Mouse (Mus musculus): ENCODE results near the gene Pdrg1. TPM values are rescaled to one million over a fixed set of nuclear protein-coding genes. Genes with fewer than 3 reads are reported as not detected.

Gene Pdrg1
- polyA plus RNA-seq, 1 experiment from 2014 or later = 110 TPM

DNA sequence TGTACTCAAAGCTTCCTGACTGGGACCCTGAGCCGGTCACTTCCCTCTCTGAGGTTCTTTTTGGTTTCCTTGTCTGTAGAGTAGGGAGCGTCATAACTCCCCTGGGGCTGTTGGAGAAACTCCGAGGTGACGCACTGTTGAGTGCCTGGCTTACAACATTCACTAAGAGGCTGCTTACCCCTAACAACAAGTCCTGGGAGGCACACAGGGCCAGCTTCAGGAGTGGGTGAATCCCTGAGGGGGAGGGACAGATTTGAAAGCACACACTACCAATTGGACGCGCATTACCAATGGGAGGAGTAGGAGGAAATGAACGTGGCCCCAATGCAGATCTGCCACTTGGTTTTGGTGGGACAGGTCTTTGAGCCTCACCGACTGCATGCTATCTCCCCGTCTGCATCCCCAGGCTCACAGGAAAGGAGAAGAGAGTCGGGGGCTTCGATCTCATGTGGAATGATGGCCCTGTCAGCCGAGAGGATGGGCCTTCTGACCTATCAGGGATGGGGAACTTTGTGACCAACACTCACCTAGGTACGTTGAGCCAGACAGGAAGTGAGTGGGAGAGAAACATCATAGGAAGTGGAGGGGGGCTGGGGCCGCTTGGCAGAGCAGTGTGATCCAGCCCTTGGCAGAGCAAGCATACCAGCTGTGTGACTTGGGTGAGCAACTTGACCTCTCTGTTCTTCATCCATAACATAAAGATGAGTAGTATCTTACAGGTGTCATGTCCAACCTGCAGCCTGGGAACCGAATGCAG is 12.6 kb downstream of the Pdrg1 start:
- Histone ChIP-seq H3K4me1 (replicated peaks) (no peaks in the 10 kb centered on the region), H3K9ac (no peak overlapping the region), H3K27me3 (peaks cover 2% of the 10 kb centered on the region; the same call in 1 of the 2 replicates), H3K27ac (no peak overlapping the region), H3K4me2 (no peak overlapping the region), H3K36me3 (peaks cover 4% of the 10 kb centered on the region; the same call in 1 of the 2 replicates), H3K4me3 (no peak overlapping the region), H3K9me3 (replicated peaks) (no peaks in the 10 kb centered on the region)
- WGBS = 67% methylated on average over 15 of the region's 15 CpGs
- no peak for ATAC-seq (replicated peaks; ENCODE audit: insufficient number of reproducible peaks, insufficient read depth, low FRiP score, low read depth)

DNA sequence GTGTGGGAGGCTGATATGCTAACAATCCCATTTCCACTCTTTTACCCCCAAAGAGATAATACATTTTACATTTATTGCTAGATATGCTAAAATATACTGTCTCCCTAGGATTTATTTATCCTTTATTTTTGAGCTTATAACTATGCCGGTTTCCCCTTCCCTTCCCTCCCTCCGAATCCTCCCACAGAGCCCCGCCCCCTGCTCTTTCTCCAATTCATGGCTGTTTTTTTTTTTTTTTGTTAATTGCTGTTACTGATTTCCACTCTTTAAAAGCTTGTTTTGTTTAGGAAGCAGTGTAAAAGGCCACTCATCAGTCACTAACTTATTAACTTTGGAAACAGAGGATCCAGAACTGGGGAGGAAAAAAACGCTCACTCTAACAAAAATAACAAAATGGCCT is 18.2 kb downstream of the Pdrg1 start:
- H3K36me3 ChIP-seq = no peaks in the 10 kb centered on the region
- H3K4me1 ChIP-seq (replicated peaks) = no peaks in the 10 kb centered on the region
- H3K9ac ChIP-seq = no peak overlapping the region
- no peaks in the 10 kb centered on the region for H3K9me3 ChIP-seq (replicated peaks)
- no peak overlapping the region for H3K27ac ChIP-seq
- no peak overlapping the region for H3K4me2 ChIP-seq
- no peak for ATAC-seq (replicated peaks; ENCODE audit: insufficient number of reproducible peaks, insufficient read depth, low FRiP score, low read depth)
- WGBS = 59% methylated on average over 4 of the region's 4 CpGs
- H3K4me3 ChIP-seq = no peak overlapping the region
- 0 out of 2 replicates have a peak, but pooled peaks cover 2% of the 10 kb centered on the region for H3K27me3 ChIP-seq

DNA sequence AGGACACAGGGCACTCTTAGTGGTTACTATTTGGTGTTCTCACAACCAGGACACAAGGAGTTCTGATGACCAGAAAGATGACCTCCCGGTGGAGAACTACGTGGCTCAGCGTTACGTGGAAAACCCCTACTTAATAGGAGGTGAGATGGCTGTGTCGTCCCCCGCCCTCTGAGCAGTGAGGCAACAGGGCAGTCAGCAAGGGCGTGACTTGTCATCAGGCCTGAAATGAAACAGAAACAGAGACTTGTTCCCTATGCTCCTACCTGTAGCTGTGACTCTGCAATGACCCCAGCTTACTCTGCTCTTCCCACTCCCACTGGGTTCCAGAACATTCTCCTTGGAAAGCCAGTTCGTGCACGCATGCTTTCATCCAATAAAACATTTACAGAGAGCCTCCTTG is 23.7 kb downstream of the Pdrg1 start:
- WGBS = 65% methylated on average over 9 of the region's 9 CpGs
- no peaks in the 10 kb centered on the region for H3K4me1 ChIP-seq (replicated peaks)
- H3K36me3 ChIP-seq = no peaks in the 10 kb centered on the region
- peaks cover 3% of the 10 kb centered on the region; the same call in 1 of the 2 replicates for H3K27me3 ChIP-seq
- H3K27ac ChIP-seq = no peak overlapping the region
- H3K9ac ChIP-seq = no peak overlapping the region
- no peak overlapping the region for H3K4me2 ChIP-seq
- no peak overlapping the region for H3K4me3 ChIP-seq
- no peaks in the 10 kb centered on the region for H3K9me3 ChIP-seq (replicated peaks)
- ATAC-seq (replicated peaks; ENCODE audit: insufficient number of reproducible peaks, insufficient read depth, low FRiP score, low read depth) = no peak

DNA sequence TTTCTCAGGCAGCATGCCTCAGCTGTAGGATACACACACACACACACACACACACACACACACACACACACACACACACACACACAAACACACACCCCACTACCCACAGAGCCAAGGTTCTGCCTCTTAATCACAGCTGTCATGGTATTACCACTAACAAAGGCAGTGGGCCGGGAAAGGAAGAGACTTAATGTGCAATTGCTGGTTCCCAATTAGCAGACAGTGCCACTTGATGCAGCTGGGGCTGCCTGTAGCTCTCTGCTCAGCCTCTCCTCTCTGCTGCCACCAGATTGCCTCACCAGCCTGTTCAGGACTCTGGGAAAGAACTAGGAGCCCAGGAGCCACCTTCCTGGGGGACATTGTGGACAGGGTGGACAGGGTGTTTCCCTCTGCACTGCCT is 29.6 kb downstream of the Pdrg1 start:
- no peak overlapping the region for H3K4me2 ChIP-seq
- H3K4me3 ChIP-seq = no peak overlapping the region
- no peaks in the 10 kb centered on the region for H3K4me1 ChIP-seq (replicated peaks)
- H3K27ac ChIP-seq = no peak overlapping the region
- no peaks in the 10 kb centered on the region for H3K36me3 ChIP-seq
- peaks cover 7% of the 10 kb centered on the region for H3K27me3 ChIP-seq
- ATAC-seq (replicated peaks; ENCODE audit: insufficient number of reproducible peaks, insufficient read depth, low FRiP score, low read depth) = no peak
- no peak overlapping the region for H3K9ac ChIP-seq
- no peaks in the 10 kb centered on the region for H3K9me3 ChIP-seq (replicated peaks)
- 44% methylated on average over 1 of the region's 1 CpGs for WGBS

DNA sequence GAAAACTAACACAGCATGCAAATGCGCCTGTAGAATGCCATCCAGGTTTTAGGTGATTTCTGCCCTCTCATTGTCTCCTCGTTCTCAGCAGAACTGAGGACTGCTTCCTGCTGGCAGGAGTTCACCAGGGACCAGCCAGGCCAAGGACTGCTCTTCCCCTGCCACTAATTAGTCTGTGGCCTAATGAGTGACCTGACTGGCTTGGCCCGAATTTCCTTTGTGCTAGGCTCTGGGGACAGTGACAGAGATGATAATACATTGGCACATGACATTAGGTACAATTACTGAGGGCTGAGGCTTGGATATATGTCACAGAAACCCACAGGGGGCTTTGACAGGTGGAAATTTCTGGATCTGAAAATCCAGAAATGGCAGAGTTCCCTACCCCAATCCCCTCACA is 38.2 kb downstream of the Pdrg1 start:
- H3K9ac ChIP-seq = no peak overlapping the region
- no peaks in the 10 kb centered on the region for H3K4me1 ChIP-seq (replicated peaks)
- no peak overlapping the region for H3K4me2 ChIP-seq
- no peak overlapping the region for H3K4me3 ChIP-seq
- H3K9me3 ChIP-seq (replicated peaks) = no peaks in the 10 kb centered on the region
- no peak overlapping the region for H3K27ac ChIP-seq
- H3K27me3 ChIP-seq = no peaks in the 10 kb centered on the region
- no peak for ATAC-seq (replicated peaks; ENCODE audit: insufficient number of reproducible peaks, insufficient read depth, low FRiP score, low read depth)
- 59% methylated on average over 3 of the region's 3 CpGs for WGBS
- no peaks in the 10 kb centered on the region for H3K36me3 ChIP-seq

DNA sequence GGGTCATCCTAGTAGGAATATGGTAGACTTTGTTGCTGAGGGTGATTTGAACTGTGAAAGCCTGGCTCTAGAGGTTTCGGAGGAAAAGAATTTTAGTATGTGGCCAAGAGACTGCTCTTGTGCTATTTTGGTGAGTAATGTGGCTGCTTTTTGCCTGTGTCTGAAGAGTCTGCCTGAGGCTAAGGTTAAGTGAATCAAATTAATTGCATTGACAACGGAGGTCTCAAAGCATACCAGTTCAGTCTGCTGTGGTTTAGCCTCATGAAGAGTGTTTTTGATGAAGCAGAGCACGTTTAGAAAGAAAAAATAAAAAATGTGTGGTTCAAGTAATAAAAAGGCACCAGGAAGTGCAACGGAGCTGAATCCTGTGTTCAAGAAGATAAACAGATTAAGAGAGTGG is 49.7 kb downstream of the Pdrg1 start:
- H3K4me2 ChIP-seq = no peak overlapping the region
- 69% methylated on average over 4 of the region's 4 CpGs for WGBS
- peaks cover 8% of the 10 kb centered on the region; the same call in 1 of the 2 replicates for H3K4me1 ChIP-seq (replicated peaks)
- H3K27ac ChIP-seq = no peak overlapping the region
- H3K4me3 ChIP-seq = no peak overlapping the region
- H3K9ac ChIP-seq = no peak overlapping the region
- H3K9me3 ChIP-seq (replicated peaks) = no peaks in the 10 kb centered on the region
- 0 out of 2 replicates have a peak, but pooled peaks cover 6% of the 10 kb centered on the region for H3K27me3 ChIP-seq
- no peaks in the 10 kb centered on the region for H3K36me3 ChIP-seq
- ATAC-seq (replicated peaks; ENCODE audit: insufficient number of reproducible peaks, insufficient read depth, low FRiP score, low read depth) = no peak

DNA sequence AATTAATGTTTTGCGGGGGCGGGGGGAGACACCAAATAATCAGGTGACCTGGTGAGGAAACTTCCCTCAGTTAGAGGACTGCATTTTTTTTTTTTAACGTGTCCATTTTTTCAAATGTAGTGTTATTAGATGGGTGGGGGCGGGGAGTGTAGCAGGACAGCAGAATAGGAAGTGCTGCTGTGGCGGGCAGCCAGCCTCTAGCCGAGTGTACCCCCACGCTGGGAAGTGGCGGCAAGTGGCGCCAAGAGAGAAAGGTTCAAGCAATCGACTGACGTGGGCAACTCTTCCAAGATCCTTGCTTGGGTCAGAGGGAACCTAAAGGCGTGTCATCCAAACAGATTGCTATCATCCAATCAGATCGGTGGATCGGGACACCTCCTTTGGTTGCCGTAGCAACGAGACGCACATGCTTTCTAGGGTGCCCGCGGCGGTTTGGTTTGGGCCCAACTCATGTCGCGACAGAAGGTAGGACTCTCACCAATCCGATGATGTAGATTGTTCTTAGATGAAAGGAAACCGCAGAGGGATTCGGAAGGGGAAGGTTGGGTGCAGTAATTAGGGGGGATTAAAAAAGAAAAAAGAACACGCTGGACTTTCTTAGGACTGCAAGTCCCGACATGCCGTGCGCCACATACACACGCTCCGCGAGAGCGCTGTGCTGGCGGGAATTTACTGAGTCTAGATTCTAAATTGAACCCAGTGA is 53.0 kb downstream of the Pdrg1 start, which contains the start of gene Ttll9:
TSS of gene Ttll9 (plus strand) at position 395 of the 703 bp plus-strand sequence.
- H3K9me3 ChIP-seq (replicated peaks) = no peaks in the 10 kb centered on the region
- 0 out of 2 replicates have a peak, but pooled peaks have one; percentile 64 for ATAC-seq (replicated peaks; ENCODE audit: insufficient number of reproducible peaks, insufficient read depth, low FRiP score, low read depth)
- H3K4me3 ChIP-seq = peak within 1 kb of the TSS; percentile 59
- H3K36me3 ChIP-seq = no peaks in the 10 kb centered on the region
- peaks cover 8% of the 10 kb centered on the region; the same call in 1 of the 2 replicates for H3K4me1 ChIP-seq (replicated peaks)
- peak within 1 kb of the TSS; percentile 85 for H3K4me2 ChIP-seq
- H3K27me3 ChIP-seq = peaks cover 21% of the 10 kb centered on the region
- H3K27ac ChIP-seq = no peak within 1 kb of the TSS
- 4% methylated on average over 34 of the region's 34 CpGs for WGBS
- H3K9ac ChIP-seq = peak within 1 kb of the TSS; percentile 46; the same call in 1 of the 2 replicates

Other genes with a start within 250 kb of the Pdrg1 start
- gene Bcl2l1, start 183.7 kb downstream of the Pdrg1 start, polyA plus RNA-seq (2015; fragmentation: Nextera tagmentation; extraction: Ambion mirVana) = 69.5 and 80.7 TPM in 2 replicates
- 47.3 and 49.9 TPM in 2 replicates for gene Tpx2, start 167.5 kb downstream of the Pdrg1 start, polyA plus RNA-seq (2015; fragmentation: Nextera tagmentation; extraction: Ambion mirVana)
- gene Mylk2, start 104.1 kb downstream of the Pdrg1 start, polyA plus RNA-seq (2015; fragmentation: Nextera tagmentation; extraction: Ambion mirVana) = 0.11 and 0.15 TPM in 2 replicates
- 6.6 and 8.3 TPM in 2 replicates for gene Foxs1, start 82.2 kb downstream of the Pdrg1 start, polyA plus RNA-seq (2015; fragmentation: Nextera tagmentation; extraction: Ambion mirVana)
- 0.09 and 0.28 TPM in 2 replicates for gene Dusp15, start 63.7 kb downstream of the Pdrg1 start, polyA plus RNA-seq (2015; fragmentation: Nextera tagmentation; extraction: Ambion mirVana)
- gene Ttll9, start 52.9 kb downstream of the Pdrg1 start, polyA plus RNA-seq (2015; fragmentation: Nextera tagmentation; extraction: Ambion mirVana) = 0.26 and 0.63 TPM in 2 replicates
- not detected in 2 replicates for gene Xkr7, start 16.4 kb upstream of the Pdrg1 start, polyA plus RNA-seq (2015; fragmentation: Nextera tagmentation; extraction: Ambion mirVana)
- gene Ccm2l, start 50.5 kb upstream of the Pdrg1 start, polyA plus RNA-seq (2015; fragmentation: Nextera tagmentation; extraction: Ambion mirVana) = 4.6 and 5.4 TPM in 2 replicates
- gene Hck, start 93.0 kb upstream of the Pdrg1 start, polyA plus RNA-seq (2015; fragmentation: Nextera tagmentation; extraction: Ambion mirVana) = 1.9 and 3.9 TPM in 2 replicates
- gene Tm9sf4, start 145.9 kb upstream of the Pdrg1 start, polyA plus RNA-seq (2015; fragmentation: Nextera tagmentation; extraction: Ambion mirVana) = 54.6 and 62.4 TPM in 2 replicates
- 4.3 and 8.0 TPM in 2 replicates for gene Tspyl3, start 210.0 kb upstream of the Pdrg1 start, polyA plus RNA-seq (2015; fragmentation: Nextera tagmentation; extraction: Ambion mirVana)
- 7.6 and 11.6 TPM in 2 replicates for gene Plagl2, start 226.0 kb upstream of the Pdrg1 start, polyA plus RNA-seq (2015; fragmentation: Nextera tagmentation; extraction: Ambion mirVana)
- gene Pofut1, start 226.1 kb upstream of the Pdrg1 start, polyA plus RNA-seq (2015; fragmentation: Nextera tagmentation; extraction: Ambion mirVana) = 3.9 and 4.9 TPM in 2 replicates